Mouse (Mus musculus): Measurements from ENCODE around the gene Pbx3. TPM values are rescaled to one million over a fixed set of nuclear protein-coding genes. Genes with fewer than 3 reads are reported as not detected.
A peak's percentile ranks its signal among the peaks of the same experiment; 100 is the strongest.

Pbx3 gene
- total RNA-seq, 2 experiments from 2014 or later = 4.5 to 12.8 TPM

GRCm38 (mm10) chr2:34148214-34148613 lies 224.7 kb downstream of the Pbx3 start:
- no peak for ATAC-seq (replicated peaks; ENCODE audit: poor library complexity)

DNA sequence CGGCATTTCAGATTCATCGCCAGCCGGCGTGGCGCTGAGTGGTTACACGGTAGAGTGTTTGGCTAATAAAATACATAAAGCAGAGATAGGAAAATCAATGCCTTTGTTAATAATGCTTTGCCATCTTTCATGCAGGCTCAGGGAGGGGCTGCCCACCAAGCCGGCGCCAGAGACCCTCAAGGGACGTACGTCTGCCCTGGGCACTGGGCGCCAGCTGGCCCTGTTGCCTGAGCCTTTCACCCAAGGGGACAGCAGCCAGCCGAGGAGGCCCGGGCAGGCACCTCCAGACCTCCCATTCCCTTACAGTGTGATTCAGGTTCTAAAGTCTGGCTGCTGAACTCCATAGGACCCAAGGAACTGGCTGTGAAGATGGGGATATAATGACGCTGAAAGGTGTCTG lies 225.5 kb downstream of the Pbx3 start:
- ATAC-seq (replicated peaks; ENCODE audit: poor library complexity) = no peak

- no peak for ATAC-seq (replicated peaks; ENCODE audit: poor library complexity)
Measured at GRCm38 (mm10) chr2:34147036-34147435, 225.9 kb downstream of the Pbx3 start.

GRCm38 (mm10) chr2:34146431-34146830 lies 226.5 kb downstream of the Pbx3 start:
- ATAC-seq (replicated peaks; ENCODE audit: poor library complexity) = no peak

DNA sequence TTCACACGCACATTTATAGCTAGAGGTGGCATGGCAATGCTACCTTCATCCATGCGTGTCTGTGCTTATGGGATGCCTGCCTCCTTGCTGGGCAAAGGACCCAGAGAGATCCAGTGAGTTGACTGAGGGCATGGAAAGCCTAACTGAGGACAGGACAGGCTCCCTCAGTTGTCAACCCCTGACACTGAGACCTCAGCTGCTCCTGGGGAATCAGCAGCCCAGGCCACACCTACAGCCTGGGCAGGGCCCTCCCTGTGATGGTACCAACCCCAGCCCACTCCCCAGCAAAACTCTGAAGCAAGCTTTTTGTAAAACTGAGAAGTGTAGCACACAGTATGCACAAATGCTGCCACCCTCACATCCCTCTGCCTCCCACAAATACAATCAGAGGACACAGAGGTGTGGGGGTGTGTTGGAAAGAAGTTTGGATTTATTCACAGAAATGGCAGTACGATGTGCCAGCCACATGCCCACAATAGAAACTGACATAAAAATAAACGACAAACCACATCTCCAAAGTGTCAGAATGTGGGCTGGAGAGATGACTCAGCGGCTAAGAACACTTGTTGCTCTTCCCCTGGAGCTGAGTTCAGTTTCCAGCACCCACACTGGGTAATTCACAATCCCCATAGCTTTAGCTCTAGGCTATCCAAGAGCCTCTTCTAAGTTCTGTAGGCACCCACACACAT lies 233.3 kb downstream of the Pbx3 start:
- 0 out of 2 replicates have a peak, but pooled peaks have one; percentile 39 for ATAC-seq (replicated peaks; ENCODE audit: poor library complexity)

DNA sequence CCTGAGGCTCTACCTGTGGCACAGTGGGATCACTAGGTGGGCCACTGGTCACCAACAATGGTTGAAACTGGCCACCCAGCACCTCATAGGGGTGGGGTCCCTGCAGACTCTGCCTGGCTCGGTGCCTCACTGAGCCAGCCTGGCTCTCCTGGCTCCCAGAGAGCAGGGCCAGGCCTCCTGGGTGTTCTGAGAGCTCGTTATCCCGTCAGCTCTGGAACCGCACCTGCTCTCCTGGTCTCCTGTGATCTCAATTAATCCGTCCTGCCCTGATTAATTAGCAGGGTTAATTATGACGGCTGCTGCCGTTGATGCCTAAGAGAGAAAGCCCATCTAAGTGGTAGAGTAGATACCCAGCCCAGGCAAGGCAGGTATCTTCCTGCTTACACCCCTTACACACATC lies 237.6 kb downstream of the Pbx3 start:
- no peak for ATAC-seq (replicated peaks; ENCODE audit: poor library complexity)

GRCm38 (mm10) chr2:34132751-34133150 lies 240.2 kb downstream of the Pbx3 start:
- ATAC-seq (replicated peaks; ENCODE audit: poor library complexity) = no peak

- ATAC-seq (replicated peaks; ENCODE audit: poor library complexity) = no peak
Measured at GRCm38 (mm10) chr2:34129674-34130267, 243.2 kb downstream of the Pbx3 start.

GRCm38 (mm10) chr2:34127871-34128270 lies 245.1 kb downstream of the Pbx3 start:
- ATAC-seq (replicated peaks; ENCODE audit: poor library complexity) = no peak

GRCm38 (mm10) chr2:34123896-34124295 lies 249.0 kb downstream of the Pbx3 start:
- ATAC-seq (replicated peaks; ENCODE audit: poor library complexity) = no peak

Other genes starting within 250 kb of the Pbx3 start
- 29.6 and 32.0 TPM in 2 replicates for gene Mapkap1, start 33.6 kb upstream of the Pbx3 start, total RNA-seq (2015)
- gene Mapkap1, start 33.6 kb upstream of the Pbx3 start, total RNA-seq (2017) = 48.1 and 48.3 TPM in 2 replicates

All from megakaryocyte progenitor cell, adult 5-6 weeks (primary cell).